Comparison of ENCODE assay signal across 34 mouse cellular contexts in genomic region chr7:136874396-136874795, GRCm38 (mm10).
"Had no signal": no experiment of that assay in that cellular context is flagged by ENCODE, and none has a peak within 500 bp of the region (broad histone marks: within the 10 kb centered on the region; RNA-seq: fewer than 3 reads in every experiment).

No protein-coding gene starts in this region.

- H3K4me3 ChIP-seq: heart, embryonic 12.5 days; heart, embryonic 13.5 days; heart, embryonic 15.5 days; hindbrain, embryonic 10.5 days; hindbrain, embryonic 12.5 days; hindbrain, embryonic 13.5 days; hindbrain, embryonic 15.5 days; intestine, embryonic 15.5 days; kidney, embryonic 15.5 days; layer of hippocampus, adult 2 months had no signal

- H3K9me3 ChIP-seq: heart, embryonic 12.5 days; heart, embryonic 13.5 days; heart, embryonic 15.5 days; hindbrain, embryonic 10.5 days; hindbrain, embryonic 12.5 days; hindbrain, embryonic 13.5 days; hindbrain, embryonic 15.5 days; intestine, embryonic 15.5 days; kidney, embryonic 15.5 days had no signal

- H3K27me3 ChIP-seq: hindbrain, embryonic 12.5 days; hindbrain, embryonic 15.5 days; intestine, embryonic 15.5 days had no signal

- H3K36me3 ChIP-seq: heart, embryonic 12.5 days; heart, embryonic 13.5 days; heart, embryonic 15.5 days; hindbrain, embryonic 10.5 days; hindbrain, embryonic 12.5 days; hindbrain, embryonic 13.5 days; hindbrain, embryonic 15.5 days; intestine, embryonic 15.5 days; kidney, embryonic 15.5 days had no signal

- H3K4me1 ChIP-seq: heart, embryonic 15.5 days; intestine, embryonic 15.5 days; kidney, embryonic 15.5 days had no signal

- DNase-seq: heart, postnatal 10 days; heart, postnatal 14 days; heart, postnatal 36 days; heart, postnatal 4 days; kidney, adult 11 months; kidney, adult 18-20 months; kidney, adult 2 months; kidney, adult 8-10 months; kidney, adult 9 months; kidney, postnatal 10 days; kidney, postnatal 14 days; kidney, postnatal 25 days; kidney, postnatal 36 days; kidney, postnatal 4 days; layer of hippocampus, adult 9-11 months; layer of hippocampus, postnatal 36 days had no signal

- H3K27ac ChIP-seq: heart, embryonic 13.5 days; heart, embryonic 15.5 days; hindbrain, embryonic 10.5 days; hindbrain, embryonic 12.5 days; hindbrain, embryonic 13.5 days; hindbrain, embryonic 14.5 days; hindbrain, embryonic 15.5 days; hindbrain, postnatal 0 days; intestine, embryonic 15.5 days; kidney, embryonic 15.5 days; kidney, postnatal 0 days; layer of hippocampus, adult 2 months had no signal

- ATAC-seq: hindbrain, embryonic 16.5 days; hindbrain, postnatal 0 days; inflammation-experienced regulatory T-cells, adult 6 months; intestine, embryonic 15.5 days; intestine, embryonic 16.5 days; intestine, postnatal 0 days had no signal

- H3K9ac ChIP-seq: heart, embryonic 12.5 days; heart, embryonic 13.5 days; heart, embryonic 15.5 days; hindbrain, embryonic 12.5 days; hindbrain, embryonic 13.5 days; hindbrain, embryonic 14.5 days; hindbrain, embryonic 15.5 days; intestine, embryonic 15.5 days; kidney, embryonic 15.5 days had no signal

- H3K4me2 ChIP-seq: heart, embryonic 11.5 days; heart, embryonic 12.5 days; heart, embryonic 13.5 days; heart, embryonic 15.5 days; hindbrain, embryonic 12.5 days; hindbrain, embryonic 13.5 days; hindbrain, embryonic 14.5 days; hindbrain, embryonic 15.5 days; intestine, embryonic 15.5 days; kidney, embryonic 15.5 days had no signal
